In the genomic region with DNA sequence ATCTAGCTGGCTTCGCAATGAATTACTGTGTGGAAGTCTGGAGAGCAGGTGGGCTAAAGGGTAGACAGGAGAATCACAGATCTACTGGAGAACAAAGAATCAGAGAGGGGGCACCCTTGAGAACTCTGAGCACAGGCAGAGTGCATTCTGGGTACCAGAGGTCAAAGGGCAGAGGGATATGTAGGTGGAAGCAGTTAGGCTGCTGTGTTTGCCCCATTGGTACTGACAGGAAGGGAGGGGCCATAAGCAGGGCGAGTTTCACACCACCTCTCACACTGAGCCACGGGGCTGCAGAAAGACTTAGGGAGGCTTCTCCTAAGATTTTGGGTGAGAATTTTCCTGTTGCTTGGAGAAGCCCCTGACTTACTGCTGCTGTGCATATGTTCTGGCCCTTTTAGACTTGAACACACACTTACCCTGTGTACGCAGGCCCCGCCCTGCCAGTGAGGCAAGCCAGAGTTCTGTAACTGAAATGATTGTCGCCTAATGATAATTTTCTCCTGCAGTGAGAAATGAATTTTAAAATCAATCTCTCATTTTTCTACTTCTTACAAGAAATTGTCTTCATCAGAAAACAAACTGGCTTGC, we compare ENCODE assay signal across 15 mouse cellular contexts.
DNase-seq lines count a peak whose midpoint lies in the region; ATAC-seq lines count a peak whose summit lies in the region.
"Had no signal": no experiment of that assay in that cellular context is flagged by ENCODE, and none has a peak within 500 bp of the region (broad histone marks: within the 10 kb centered on the region; RNA-seq: fewer than 3 reads in every experiment).

No protein-coding gene starts in this region.

- ATAC-seq in midbrain, embryonic 15.5 days (replicated peaks) = no peak; the same call in 1 of the 2 replicates
- ATAC-seq in midbrain, embryonic 11.5 days (ENCODE audit: low FRiP score) = no peak
- peak; percentile 66; the same call in 1 of the 2 replicates for ATAC-seq in liver, embryonic 13.5 days (ENCODE audit: low read depth)
- ATAC-seq: forebrain, embryonic 13.5 days had no signal

- no peak overlapping the region for H3K4me2 ChIP-seq in midbrain, embryonic 15.5 days
- no peak overlapping the region for H3K4me2 ChIP-seq in midbrain, embryonic 11.5 days
- no peak overlapping the region for H3K4me2 ChIP-seq in liver, embryonic 13.5 days
- H3K4me2 ChIP-seq: forebrain, embryonic 13.5 days; hindbrain, embryonic 13.5 days had no signal

- H3K9me3 ChIP-seq in heart, embryonic 10.5 days = no peaks in the 10 kb centered on the region
- no peaks in the 10 kb centered on the region for H3K9me3 ChIP-seq in midbrain, embryonic 15.5 days
- H3K9me3 ChIP-seq in midbrain, embryonic 11.5 days (ENCODE audit: control insufficient read depth, low read length) = no peaks in the 10 kb centered on the region
- H3K9me3 ChIP-seq in liver, embryonic 13.5 days (replicated peaks) = no peaks in the 10 kb centered on the region
- H3K9me3 ChIP-seq: hindbrain, embryonic 13.5 days had no signal

- H3K9ac ChIP-seq in midbrain, embryonic 15.5 days = no peak overlapping the region
- no peak overlapping the region for H3K9ac ChIP-seq in midbrain, embryonic 11.5 days (ENCODE audit: low read length)
- no peak overlapping the region for H3K9ac ChIP-seq in liver, embryonic 13.5 days
- H3K9ac ChIP-seq: forebrain, embryonic 13.5 days; hindbrain, embryonic 13.5 days had no signal

- peaks cover 14% of the 10 kb centered on the region for H3K4me1 ChIP-seq in heart, embryonic 10.5 days
- H3K4me1 ChIP-seq in midbrain, embryonic 15.5 days = peaks cover 21% of the 10 kb centered on the region
- peaks cover 7% of the 10 kb centered on the region for H3K4me1 ChIP-seq in midbrain, embryonic 11.5 days (ENCODE audit: control insufficient read depth, insufficient read depth, low read length)
- peaks cover 28% of the 10 kb centered on the region for H3K4me1 ChIP-seq in liver, embryonic 13.5 days (replicated peaks)

- 69% methylated on average over 6 of the region's 6 CpGs for WGBS in heart, embryonic 10.5 days
- 74% methylated on average over 6 of the region's 6 CpGs for WGBS in midbrain, embryonic 15.5 days
- WGBS in midbrain, embryonic 11.5 days = 82% methylated on average over 6 of the region's 6 CpGs
- WGBS in liver, embryonic 13.5 days (ENCODE audit: insufficient replicate concordance) = 35% methylated on average over 6 of the region's 6 CpGs

- H3K27me3 ChIP-seq in heart, embryonic 10.5 days (ENCODE audit: insufficient read depth, poor library complexity, severe bottlenecking) = no peaks in the 10 kb centered on the region
- H3K27me3 ChIP-seq in midbrain, embryonic 15.5 days (replicated peaks) = no peaks in the 10 kb centered on the region
- H3K27me3 ChIP-seq in midbrain, embryonic 11.5 days (ENCODE audit: control insufficient read depth, insufficient read depth, low read length) = no peaks in the 10 kb centered on the region
- H3K27me3 ChIP-seq in liver, embryonic 13.5 days = no peaks in the 10 kb centered on the region
- H3K27me3 ChIP-seq: forebrain, embryonic 13.5 days; hindbrain, embryonic 13.5 days had no signal

- peak; percentile 35 for DNase-seq in heart, adult 11 months
- no peak for DNase-seq in heart, embryonic 10.5 days (ENCODE audit: low spot score)
- DNase-seq in midbrain, embryonic 11.5 days (ENCODE audit: low spot score, missing footprints) = no peak
- DNase-seq in liver, embryonic 13.5 days = peak; percentile 3
- DNase-seq in spleen, adult 18-20 months = no peak
- DNase-seq in kidney, adult 18-20 months = no peak
- DNase-seq in kidney, postnatal 36 days = no peak
- DNase-seq: adrenal gland, adult 2 months; cerebellum, adult 8-10 months; kidney, adult 9 months; retina, postnatal 1 day; thymus, postnatal 14 days had no signal

- H3K36me3 ChIP-seq in heart, embryonic 10.5 days = no peaks in the 10 kb centered on the region
- H3K36me3 ChIP-seq in midbrain, embryonic 15.5 days (replicated peaks) = no peaks in the 10 kb centered on the region
- H3K36me3 ChIP-seq in midbrain, embryonic 11.5 days (ENCODE audit: control insufficient read depth, insufficient read depth, low read length) = no peaks in the 10 kb centered on the region
- H3K36me3 ChIP-seq in liver, embryonic 13.5 days = no peaks in the 10 kb centered on the region
- H3K36me3 ChIP-seq: hindbrain, embryonic 13.5 days had no signal

- H3K4me3 ChIP-seq in heart, embryonic 10.5 days = no peak overlapping the region
- no peak overlapping the region for H3K4me3 ChIP-seq in midbrain, embryonic 15.5 days
- H3K4me3 ChIP-seq in midbrain, embryonic 11.5 days (ENCODE audit: low read depth, low read length) = no peak overlapping the region
- no peak overlapping the region for H3K4me3 ChIP-seq in liver, embryonic 13.5 days (replicated peaks)
- H3K4me3 ChIP-seq: forebrain, embryonic 13.5 days; hindbrain, embryonic 13.5 days had no signal

- H3K27ac ChIP-seq in heart, embryonic 10.5 days = no peak overlapping the region
- H3K27ac ChIP-seq in midbrain, embryonic 15.5 days = 0 out of 2 replicates have a peak overlapping the region, but pooled peaks have one; percentile 25
- no peak overlapping the region for H3K27ac ChIP-seq in midbrain, embryonic 11.5 days (ENCODE audit: low read depth, low read length)
- H3K27ac ChIP-seq in liver, embryonic 13.5 days = no peak overlapping the region; the same call in 1 of the 2 replicates
- H3K27ac ChIP-seq: forebrain, embryonic 13.5 days; hindbrain, embryonic 13.5 days had no signal

Comparison
In these comparisons a context has a peak if more than half of its experiments do, and no peak if none do; other contexts are left out.
1. DNase-seq: peak in heart, adult 11 months (single experiment) and liver, embryonic 13.5 days (single experiment); none in heart, embryonic 10.5 days (single experiment), midbrain, embryonic 11.5 days (single experiment), spleen, adult 18-20 months (0 of 2), kidney, adult 18-20 months (single experiment) and kidney, postnatal 36 days (0 of 2).